Mouse (Mus musculus): Measurements from ENCODE around the gene Fbxl16.

GRCm38 (mm10) chr17:25841117-25841880 is 32.4 kb downstream of the Fbxl16 start, which contains the start of gene Gm20683:
- TF ChIP-seq GATA1 (IDR thresholded peaks at IDR 0.05; ENCODE audit: borderline replicate concordance, low read length): no peak
- TF ChIP-seq FLI1 (IDR thresholded peaks at IDR 0.05; ENCODE audit: low read length): no peak
